Mouse (Mus musculus) limb, embryonic 12.5 days (tissue): ENCODE results near the gene Nrm. TPM values are rescaled to one million over a fixed set of nuclear protein-coding genes. Genes with fewer than 3 reads are reported as not detected.

Source experiments
- ATAC-seq: fragments of 200-750 bp; cut with Nextera tagmentation; 2 replicates; pipeline ENCODE4 v1.8.0; 2017; ENCODE audit warnings: low read depth, moderate TSS enrichment; ENCODE audit not compliant: insufficient number of reproducible peaks, insufficient read depth, low FRiP score, low TSS enrichment
- H3K27ac ChIP-seq: fragments of 300-500 bp; sonication (generic); 2 replicates; pipeline ENCODE4 v1.5.1; 2016; ENCODE audit warnings: mild to moderate bottlenecking, moderate library complexity
- H3K27me3 ChIP-seq: fragments of 300-500 bp; sonication (generic); 2 replicates; pipeline ENCODE4 v1.6.1; 2016; ENCODE audit warnings: mild to moderate bottlenecking, moderate library complexity
- H3K36me3 ChIP-seq: fragments of 300-500 bp; sonication (generic); 2 replicates; pipeline ENCODE4 v1.6.1; 2016; ENCODE audit warnings: mild to moderate bottlenecking, moderate library complexity
- H3K4me1 ChIP-seq: fragments of 300-500 bp; sonication (generic); replicated peaks from 2 replicates; pipeline ENCODE4 v1.6.1; 2016
- H3K4me2 ChIP-seq: fragments of 300-500 bp; sonication (generic); 2 replicates; pipeline ENCODE4 v1.6.1; 2016; ENCODE audit warnings: mild to moderate bottlenecking, moderate library complexity
- H3K4me3 ChIP-seq: fragments of 300-500 bp; sonication (generic); replicated peaks from 2 replicates; pipeline ENCODE4 v1.5.1; 2016; ENCODE audit warnings: mild to moderate bottlenecking
- H3K9ac ChIP-seq: fragments of 300-500 bp; sonication (generic); replicated peaks from 2 replicates; pipeline ENCODE4 v1.6.1; 2016; ENCODE audit warnings: mild to moderate bottlenecking, moderate library complexity
- H3K9me3 ChIP-seq: fragments of 300-500 bp; sonication (generic); 2 replicates; pipeline ENCODE4 v1.6.1; 2016; ENCODE audit warnings: mild to moderate bottlenecking, moderate library complexity
- WGBS: fragments of 180-500 bp; shearing (Covaris S2); methylation state at CpG from one replicate; pipeline ENCODE4 v1.1.7; 2016; 5-methylcytosine and 5-hydroxymethylcytosine counted together
- polyA plus RNA-seq: library from polyadenylated mRNA; unstranded; fragments of >200 nt; fragmentation: Nextera tagmentation; extraction: Ambion mirVana; gene quantifications from 2 replicates; pipeline ENCODE4 v1.2.1, GENCODE M21; 2016

Nrm gene
- polyA plus RNA-seq, 1 experiment from 2014 or later = 52.5 TPM

- Histone ChIP-seq H3K9ac (peak overlapping the region; percentile 79), H3K4me2 (peak overlapping the region; percentile 98), H3K9me3 (0 out of 2 replicates have a peak, but pooled peaks cover 3% of the 10 kb centered on the region), H3K27ac (peak overlapping the region; percentile 96), H3K27me3 (no peaks in the 10 kb centered on the region), H3K36me3 (peaks cover 39% of the 10 kb centered on the region), H3K4me1 (peaks cover 49% of the 10 kb centered on the region), H3K4me3 (peak overlapping the region; percentile 67)
- WGBS = 8% methylated on average over 26 of the region's 26 CpGs
- no peak for ATAC-seq
Observed at GRCm38 (mm10) chr17:35866911-35867890, 6.1 kb downstream of the Nrm start.

GRCm38 (mm10) chr17:35868165-35868820 lies 7.2 kb downstream of the Nrm start:
- Histone ChIP-seq H3K4me3 (peak overlapping the region; percentile 67), H3K9ac (peak overlapping the region; percentile 79), H3K36me3 (peaks cover 47% of the 10 kb centered on the region), H3K4me2 (peak overlapping the region; percentile 98), H3K27ac (peak overlapping the region; percentile 76), H3K27me3 (no peaks in the 10 kb centered on the region), H3K4me1 (peaks cover 50% of the 10 kb centered on the region), H3K9me3 (0 out of 2 replicates have a peak, but pooled peaks cover 3% of the 10 kb centered on the region)
- no peak for ATAC-seq
- 33% methylated on average over 17 of the region's 17 CpGs for WGBS

- 7% methylated on average over 7 of the region's 7 CpGs for WGBS
- Histone ChIP-seq H3K4me2 (peak overlapping the region; percentile 98), H3K27ac (peak overlapping the region; percentile 76), H3K4me3 (peak overlapping the region; percentile 67), H3K27me3 (no peaks in the 10 kb centered on the region), H3K4me1 (peaks cover 55% of the 10 kb centered on the region), H3K9me3 (0 out of 2 replicates have a peak, but pooled peaks cover 3% of the 10 kb centered on the region), H3K36me3 (peaks cover 47% of the 10 kb centered on the region), H3K9ac (peak overlapping the region; percentile 79)
- ATAC-seq = no peak
Observed at GRCm38 (mm10) chr17:35868961-35869345, 7.8 kb downstream of the Nrm start.

GRCm38 (mm10) chr17:35869346-35870067 lies 8.4 kb downstream of the Nrm start:
- no peak for ATAC-seq
- Histone ChIP-seq H3K36me3 (peaks cover 47% of the 10 kb centered on the region), H3K27ac (peak overlapping the region; percentile 76), H3K4me3 (peak overlapping the region; percentile 67), H3K4me2 (peak overlapping the region; percentile 98), H3K4me1 (peaks cover 52% of the 10 kb centered on the region), H3K9ac (peak overlapping the region; percentile 79), H3K27me3 (no peaks in the 10 kb centered on the region), H3K9me3 (0 out of 2 replicates have a peak, but pooled peaks cover 3% of the 10 kb centered on the region)
- WGBS = 6% methylated on average over 7 of the region's 7 CpGs

DNA sequence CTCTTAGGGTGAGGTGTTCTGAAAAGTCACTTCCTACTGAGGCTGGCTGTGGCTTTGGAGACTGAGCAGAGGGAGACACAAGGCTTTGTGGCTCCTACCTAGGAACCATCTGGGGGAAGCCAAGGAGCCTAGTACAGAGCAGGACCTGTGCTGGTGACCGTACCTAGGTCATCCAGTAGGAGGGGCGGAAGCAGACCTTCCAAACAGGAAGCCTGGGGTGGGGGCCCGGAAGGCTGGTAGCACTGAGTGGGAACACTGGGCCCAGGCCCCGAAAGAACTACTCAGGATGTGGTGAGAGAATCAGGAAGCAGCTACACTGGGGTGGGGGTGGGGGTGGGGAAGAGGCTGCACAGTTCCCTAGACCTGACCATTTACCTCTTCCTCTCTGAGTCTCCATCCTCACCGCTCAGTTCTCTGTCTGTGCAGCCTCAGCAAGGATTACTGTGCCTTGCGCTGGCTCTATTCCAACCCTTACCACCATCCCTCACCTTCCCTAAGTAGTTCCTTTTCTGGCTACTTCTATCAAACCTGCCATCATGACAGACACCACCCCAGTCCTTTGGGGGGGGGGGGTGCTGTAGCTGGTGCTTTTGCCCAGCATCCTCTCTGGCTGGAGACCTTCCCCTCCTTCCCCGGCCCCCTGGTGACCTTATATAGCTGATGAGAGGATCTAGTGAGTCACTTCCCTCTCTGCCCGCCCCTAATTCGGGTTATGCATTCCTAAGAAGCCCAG lies 9.2 kb downstream of the Nrm start:
- peaks cover 54% of the 10 kb centered on the region for H3K36me3 ChIP-seq
- peaks cover 45% of the 10 kb centered on the region for H3K4me1 ChIP-seq
- WGBS = 61% methylated on average over 9 of the region's 9 CpGs

GRCm38 (mm10) chr17:35870884-35871696 lies 10.0 kb downstream of the Nrm start:
- no peaks in the 10 kb centered on the region for H3K27me3 ChIP-seq
- 0 out of 2 replicates have a peak, but pooled peaks cover 3% of the 10 kb centered on the region for H3K9me3 ChIP-seq
- no peak for ATAC-seq
- peak overlapping the region; percentile 67 for H3K4me3 ChIP-seq
- peak overlapping the region; percentile 76; the same call in 1 of the 2 replicates for H3K27ac ChIP-seq
- peak overlapping the region; percentile 98 for H3K4me2 ChIP-seq
- H3K9ac ChIP-seq = peak overlapping the region; percentile 79; the same call in 1 of the 2 replicates
- peaks cover 45% of the 10 kb centered on the region for H3K4me1 ChIP-seq
- peaks cover 59% of the 10 kb centered on the region for H3K36me3 ChIP-seq
- WGBS = 88% methylated on average over 8 of the region's 8 CpGs

More for the DNA sequence above, 9.2 kb downstream of the Nrm start:
- Histone ChIP-seq H3K4me2 (peak overlapping the region; percentile 98), H3K27ac (peak overlapping the region; percentile 76), H3K9ac (peak overlapping the region; percentile 79), H3K27me3 (no peaks in the 10 kb centered on the region), H3K9me3 (0 out of 2 replicates have a peak, but pooled peaks cover 3% of the 10 kb centered on the region), H3K4me3 (peak overlapping the region; percentile 67)
- no peak for ATAC-seq

GRCm38 (mm10) chr17:35873774-35874519 lies 12.8 kb downstream of the Nrm start:
- no peak overlapping the region for H3K27ac ChIP-seq
- 33% methylated on average over 21 of the region's 21 CpGs for WGBS
- ATAC-seq = no peak

GRCm38 (mm10) chr17:35874721-35875120 lies 13.6 kb downstream of the Nrm start:
- H3K4me2 ChIP-seq = no peak overlapping the region
- H3K27ac ChIP-seq = no peak overlapping the region
- WGBS = 88% methylated on average over 6 of the region's 6 CpGs
- H3K4me3 ChIP-seq = no peak overlapping the region
- peaks cover 60% of the 10 kb centered on the region for H3K36me3 ChIP-seq
- ATAC-seq = no peak
- H3K4me1 ChIP-seq = peaks cover 16% of the 10 kb centered on the region
- 0 out of 2 replicates have a peak, but pooled peaks cover 3% of the 10 kb centered on the region for H3K9me3 ChIP-seq
- no peaks in the 10 kb centered on the region for H3K27me3 ChIP-seq
- H3K9ac ChIP-seq = no peak overlapping the region

More at GRCm38 (mm10) chr17:35873774-35874519, 12.8 kb downstream of the Nrm start:
- H3K9ac ChIP-seq = peak overlapping the region; percentile 37; the same call in 1 of the 2 replicates
- peak overlapping the region; percentile 30 for H3K4me2 ChIP-seq
- peaks cover 24% of the 10 kb centered on the region for H3K4me1 ChIP-seq
- 0 out of 2 replicates have a peak, but pooled peaks cover 3% of the 10 kb centered on the region for H3K9me3 ChIP-seq
- no peaks in the 10 kb centered on the region for H3K27me3 ChIP-seq
- H3K4me3 ChIP-seq = 0 out of 2 replicates have a peak overlapping the region, but pooled peaks have one; percentile 4
- peaks cover 63% of the 10 kb centered on the region for H3K36me3 ChIP-seq
